ENCODE assay signal across 9 mouse cellular contexts in the genomic region with DNA sequence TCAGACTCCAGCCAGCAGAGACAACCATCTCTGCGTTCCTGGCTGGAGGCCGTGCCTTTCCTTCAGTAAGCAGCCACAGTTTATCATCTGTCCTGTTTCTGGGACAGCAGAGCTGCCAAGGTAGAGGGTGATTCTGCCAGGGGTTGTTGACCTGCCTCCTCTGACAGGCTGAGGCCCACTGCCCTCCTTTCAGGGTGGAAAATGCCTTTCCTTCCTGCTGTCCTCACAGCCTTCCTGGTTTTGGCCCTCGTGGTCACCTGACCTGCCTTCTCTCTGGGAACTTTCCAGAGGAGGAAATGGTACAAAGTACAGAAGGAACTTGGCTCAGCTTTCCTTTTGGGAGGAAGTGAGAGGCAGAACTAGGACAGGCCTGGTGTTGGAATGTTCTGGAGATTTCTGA. TPM values are rescaled to one million over a fixed set of nuclear protein-coding genes. Genes with fewer than 3 reads are reported as not detected.
A peak's percentile ranks its signal among the peaks of the same experiment; 100 is the strongest.
DNase-seq lines count a peak whose midpoint lies in the region; ATAC-seq and TF ChIP-seq lines count a peak whose summit lies in the region.
"Had no signal": no experiment of that assay in that cellular context is flagged by ENCODE, and none has a peak within 500 bp of the region (broad histone marks: within the 10 kb centered on the region; RNA-seq: fewer than 3 reads in every experiment).

No protein-coding gene starts in this region.

- H3K4me1 ChIP-seq in kidney, adult 2 months (ENCODE audit: control insufficient read depth, insufficient read depth, low read length) = peaks cover 26% of the 10 kb centered on the region; the same call in 1 of the 2 replicates

- 0 out of 2 replicates have a peak, but pooled peaks have one; percentile 6 for TF ChIP-seq CTCF in kidney, adult 2 months (conservative IDR thresholded peaks at IDR 0.05; ENCODE audit: insufficient read depth, insufficient read length, low read depth, low read length)

- no peak for TF ChIP-seq POLR2A in kidney, adult 2 months (IDR thresholded peaks at IDR 0.05; ENCODE audit: low read depth, low read length)

- peak; percentile 52 for ATAC-seq in granulocyte monocyte progenitor cell, adult 5-6 weeks (replicated peaks; ENCODE audit: poor library complexity, severe bottlenecking)

- 17% methylated on average over 3 of the region's 3 CpGs for WGBS in kidney, adult 2 months

- H3K27me3 ChIP-seq in kidney, adult 2 months (replicated peaks; ENCODE audit: control insufficient read depth, insufficient read depth, low read length) = no peaks in the 10 kb centered on the region
- H3K27me3 ChIP-seq: hindbrain, embryonic 15.5 days had no signal

- no peak overlapping the region for H3K4me3 ChIP-seq in kidney, adult 2 months (ENCODE audit: insufficient read depth, low read depth, low read length)
- H3K4me3 ChIP-seq: hindbrain, embryonic 15.5 days had no signal

- H3K27ac ChIP-seq in kidney, adult 2 months (ENCODE audit: insufficient read depth, low read depth, low read length) = peak overlapping the region; percentile 69
- H3K27ac ChIP-seq: hindbrain, embryonic 15.5 days had no signal

- no peaks in the 10 kb centered on the region; the same call in 1 of the 2 replicates for H3K36me3 ChIP-seq in kidney, adult 2 months (ENCODE audit: control insufficient read depth, insufficient read depth, low read length)

- peak; percentile 68 for DNase-seq in gastrocnemius, postnatal 25 days
- no peak for DNase-seq in gastrocnemius, postnatal 14 days
- peak; percentile 96 for DNase-seq in kidney, adult 2 months
- peak; percentile 70 for DNase-seq in lung, postnatal 14 days
- DNase-seq in embryo, embryonic 10.5 days (ENCODE audit: low spot score) = no peak
- DNase-seq in thymus, postnatal 36 days = no peak
- no peak for DNase-seq in thymus, postnatal 10 days (ENCODE audit: low spot score in 2 of 2)

- intact Hi-C loops in gastrocnemius, postnatal 14 days (cut with DNase I; ENCODE audit: low total_unique reads) = no loop called here

RNA-seq across cellular contexts. Expression of gene Gm49325, which starts 7.4 kb away (rescaled TPM):
- total RNA-seq in gastrocnemius, postnatal 25 days (2021) = 1 to 10 TPM; 6.5 to 7.4 TPM
- total RNA-seq in gastrocnemius, postnatal 14 days (2021) = 10 to 100 TPM in 1 of 2 experiments, 1 to 10 TPM in 1; 5.8 to 10.3 TPM
- not detected in 2 replicates for total RNA-seq in granulocyte monocyte progenitor cell, adult 5-6 weeks (2014; fragmentation: Nextera tagmentation)
- 1.6 TPM in 1 of 2 replicates, not detected in the other for total RNA-seq in granulocyte monocyte progenitor cell, adult 5-6 weeks (2017)
- polyA plus RNA-seq in kidney, adult 2 months (2012; rRNA removed) = not detected in 2 replicates

RNA-seq across cellular contexts. Expression of gene Sumo3, which starts 7.5 kb away (rescaled TPM):
- 10 to 100 TPM; 32.8 to 36.7 TPM for total RNA-seq in gastrocnemius, postnatal 25 days (2021)
- 10 to 100 TPM; 41.9 to 46.5 TPM for total RNA-seq in gastrocnemius, postnatal 14 days (2021)
- total RNA-seq in granulocyte monocyte progenitor cell, adult 5-6 weeks (2014; fragmentation: Nextera tagmentation) = 60.0 and 78.8 TPM in 2 replicates
- total RNA-seq in granulocyte monocyte progenitor cell, adult 5-6 weeks (2017) = 197 and 205 TPM in 2 replicates
- polyA plus RNA-seq in kidney, adult 2 months (2012; rRNA removed) = 241 and 269 TPM in 2 replicates

RNA-seq across cellular contexts. Expression of gene Ube2g2, which starts 8.7 kb away (rescaled TPM):
- 10 to 100 TPM; 81.7 to 84.9 TPM for total RNA-seq in gastrocnemius, postnatal 25 days (2021)
- total RNA-seq in gastrocnemius, postnatal 14 days (2021) = 10 to 100 TPM; 79.8 to 84.4 TPM
- 39.6 and 42.0 TPM in 2 replicates for total RNA-seq in granulocyte monocyte progenitor cell, adult 5-6 weeks (2014; fragmentation: Nextera tagmentation)
- 29.5 and 53.3 TPM in 2 replicates for total RNA-seq in granulocyte monocyte progenitor cell, adult 5-6 weeks (2017)
- polyA plus RNA-seq in kidney, adult 2 months (2012; rRNA removed) = 29.9 and 33.8 TPM in 2 replicates

RNA-seq across cellular contexts. Expression of gene Pttg1ip, which starts 31.9 kb away (rescaled TPM):
- total RNA-seq in gastrocnemius, postnatal 25 days (2021) = 10 to 100 TPM; 26.1 to 29.1 TPM
- 10 to 100 TPM; 47.4 to 51.8 TPM for total RNA-seq in gastrocnemius, postnatal 14 days (2021)
- total RNA-seq in granulocyte monocyte progenitor cell, adult 5-6 weeks (2014; fragmentation: Nextera tagmentation) = 36.6 and 39.0 TPM in 2 replicates
- total RNA-seq in granulocyte monocyte progenitor cell, adult 5-6 weeks (2017) = 34.6 and 37.0 TPM in 2 replicates
- 321 and 342 TPM in 2 replicates for polyA plus RNA-seq in kidney, adult 2 months (2012; rRNA removed)

Comparison
In these comparisons a context has a peak if more than half of its experiments do, and no peak if none do; other contexts are left out.
1. DNase-seq: peak in gastrocnemius, postnatal 25 days (single experiment), kidney, adult 2 months (single experiment) and lung, postnatal 14 days (single experiment); none in gastrocnemius, postnatal 14 days (single experiment), embryo, embryonic 10.5 days (single experiment), thymus, postnatal 36 days (0 of 2) and thymus, postnatal 10 days (0 of 2).